Mouse (Mus musculus) embryo, embryonic 9.5 days (tissue): ENCODE data around the gene Kank4.

Experiments
- DNase-seq: peaks from one replicate; pipeline ENCODE4 v3.0.0-alpha.2; 2017; ENCODE audit errors: extremely low spot score

Gene Kank4

GRCm38 (mm10) chr4:98717735-98718546 is 99.4 kb downstream of the Kank4 start:
- no peak for DNase-seq

GRCm38 (mm10) chr4:98710891-98711290 is 106.4 kb downstream of the Kank4 start:
- DNase-seq = no peak
